Comparison of ENCODE assay signal across 17 mouse cellular contexts in genomic region chr16:92435431-92435985, GRCm38 (mm10). TPM values are rescaled to one million over a fixed set of nuclear protein-coding genes. Genes with fewer than 3 reads are reported as not detected.
DNase-seq lines count a peak whose midpoint lies in the region; ATAC-seq lines count a peak whose summit lies in the region.
"Had no signal": no experiment of that assay in that cellular context is flagged by ENCODE, and none has a peak within 500 bp of the region (broad histone marks: within the 10 kb centered on the region; RNA-seq: fewer than 3 reads in every experiment).

No protein-coding gene starts in this region.

- H3K4me3 ChIP-seq in embryonic facial prominence, embryonic 15.5 days (replicated peaks), result no peak overlapping the region
- H3K4me3 ChIP-seq in embryonic facial prominence, embryonic 10.5 days, result no peak overlapping the region
- H3K4me3 ChIP-seq in heart, embryonic 11.5 days (ENCODE audit: low read depth, low read length), result no peak overlapping the region
- H3K4me3 ChIP-seq in midbrain, embryonic 10.5 days, result no peak overlapping the region
- H3K4me3 ChIP-seq in midbrain, embryonic 11.5 days (ENCODE audit: low read depth, low read length), result no peak overlapping the region

- no peak for ATAC-seq in embryonic facial prominence, embryonic 15.5 days (ENCODE audit: insufficient number of reproducible peaks, low FRiP score, low TSS enrichment, low read depth)
- ATAC-seq in heart, embryonic 11.5 days (replicated peaks; ENCODE audit: insufficient number of reproducible peaks, low FRiP score, low TSS enrichment), result no peak
- ATAC-seq in midbrain, embryonic 11.5 days (ENCODE audit: low FRiP score), result no peak
- ATAC-seq: inflammation-experienced regulatory T-cells, adult 6 months; liver, postnatal 0 days had no signal

- no peak overlapping the region for H3K4me2 ChIP-seq in embryonic facial prominence, embryonic 15.5 days (replicated peaks)
- no peak overlapping the region for H3K4me2 ChIP-seq in heart, embryonic 11.5 days
- H3K4me2 ChIP-seq in midbrain, embryonic 11.5 days, result no peak overlapping the region

- H3K36me3 ChIP-seq in embryonic facial prominence, embryonic 15.5 days, result 0 out of 2 replicates have a peak, but pooled peaks cover 23% of the 10 kb centered on the region
- peaks cover 15% of the 10 kb centered on the region for H3K36me3 ChIP-seq in embryonic facial prominence, embryonic 10.5 days (replicated peaks)
- H3K36me3 ChIP-seq in heart, embryonic 11.5 days (ENCODE audit: control insufficient read depth, insufficient read depth, low read length), result no peaks in the 10 kb centered on the region
- peaks cover 24% of the 10 kb centered on the region for H3K36me3 ChIP-seq in midbrain, embryonic 10.5 days
- no peaks in the 10 kb centered on the region for H3K36me3 ChIP-seq in midbrain, embryonic 11.5 days (ENCODE audit: control insufficient read depth, insufficient read depth, low read length)

- 0 out of 2 replicates have a peak, but pooled peaks cover 5% of the 10 kb centered on the region for H3K4me1 ChIP-seq in embryonic facial prominence, embryonic 15.5 days
- H3K4me1 ChIP-seq in embryonic facial prominence, embryonic 10.5 days, result peaks cover 18% of the 10 kb centered on the region
- H3K4me1 ChIP-seq in heart, embryonic 11.5 days (ENCODE audit: control insufficient read depth, insufficient read depth, low read length), result peaks cover 38% of the 10 kb centered on the region
- H3K4me1 ChIP-seq in midbrain, embryonic 10.5 days, result peaks cover 10% of the 10 kb centered on the region
- 0 out of 2 replicates have a peak, but pooled peaks cover 5% of the 10 kb centered on the region for H3K4me1 ChIP-seq in midbrain, embryonic 11.5 days (ENCODE audit: control insufficient read depth, insufficient read depth, low read length)

- intact Hi-C loops in heart, postnatal 14 days (cut with DNase I), result no loop called here

- H3K27ac ChIP-seq in embryonic facial prominence, embryonic 15.5 days (replicated peaks), result 0 out of 2 replicates have a peak overlapping the region, but pooled peaks have one; percentile 17
- H3K27ac ChIP-seq in embryonic facial prominence, embryonic 10.5 days (replicated peaks), result no peak overlapping the region
- peak overlapping the region; percentile 72 for H3K27ac ChIP-seq in heart, embryonic 11.5 days (ENCODE audit: low read depth, low read length)
- H3K27ac ChIP-seq in midbrain, embryonic 10.5 days (replicated peaks), result 0 out of 2 replicates have a peak overlapping the region, but pooled peaks have one; percentile 14
- no peak overlapping the region for H3K27ac ChIP-seq in midbrain, embryonic 11.5 days (ENCODE audit: low read depth, low read length)

- no peaks in the 10 kb centered on the region for H3K27me3 ChIP-seq in embryonic facial prominence, embryonic 15.5 days
- no peaks in the 10 kb centered on the region for H3K27me3 ChIP-seq in embryonic facial prominence, embryonic 10.5 days (replicated peaks; ENCODE audit: low read depth, poor library complexity, severe bottlenecking)
- no peaks in the 10 kb centered on the region for H3K27me3 ChIP-seq in heart, embryonic 11.5 days (ENCODE audit: control insufficient read depth, insufficient read depth, low read length)
- H3K27me3 ChIP-seq in midbrain, embryonic 10.5 days (ENCODE audit: low read depth, poor library complexity, severe bottlenecking), result no peaks in the 10 kb centered on the region
- no peaks in the 10 kb centered on the region for H3K27me3 ChIP-seq in midbrain, embryonic 11.5 days (ENCODE audit: control insufficient read depth, insufficient read depth, low read length)

- WGBS in embryonic facial prominence, embryonic 15.5 days, result 73% methylated on average over 18 of the region's 18 CpGs
- WGBS in embryonic facial prominence, embryonic 10.5 days, result 89% methylated on average over 18 of the region's 18 CpGs
- 72% methylated on average over 18 of the region's 18 CpGs for WGBS in heart, embryonic 11.5 days (ENCODE audit: insufficient replicate concordance)
- WGBS in midbrain, embryonic 10.5 days, result 87% methylated on average over 18 of the region's 18 CpGs
- WGBS in midbrain, embryonic 11.5 days, result 86% methylated on average over 18 of the region's 18 CpGs

- no peak for DNase-seq in embryonic facial prominence, embryonic 10.5 days (ENCODE audit: low spot score)
- DNase-seq in heart, postnatal 14 days, result no peak
- no peak for DNase-seq in midbrain, embryonic 10.5 days (ENCODE audit: low spot score)
- no peak for DNase-seq in midbrain, embryonic 11.5 days (ENCODE audit: low spot score, missing footprints)
- DNase-seq in adrenal gland, adult 18-20 months (ENCODE audit: low spot score in 2 of 2), result no peak
- no peak for DNase-seq in yolk sac, embryonic 10.5 days (ENCODE audit: low spot score)
- DNase-seq: adrenal gland, postnatal 25 days; cerebellum, adult 9-11 months; kidney, adult 9 months; layer of hippocampus, postnatal 36 days; liver, postnatal 0 days; lung, postnatal 36 days; thymus, adult 18-20 months had no signal

- H3K9me3 ChIP-seq in embryonic facial prominence, embryonic 15.5 days (replicated peaks), result no peaks in the 10 kb centered on the region
- H3K9me3 ChIP-seq in embryonic facial prominence, embryonic 10.5 days, result no peaks in the 10 kb centered on the region
- no peaks in the 10 kb centered on the region for H3K9me3 ChIP-seq in heart, embryonic 11.5 days (replicated peaks; ENCODE audit: control insufficient read depth, low read length)
- H3K9me3 ChIP-seq in midbrain, embryonic 10.5 days (replicated peaks), result no peaks in the 10 kb centered on the region
- no peaks in the 10 kb centered on the region for H3K9me3 ChIP-seq in midbrain, embryonic 11.5 days (ENCODE audit: control insufficient read depth, low read length)

- H3K9ac ChIP-seq in embryonic facial prominence, embryonic 15.5 days, result no peak overlapping the region
- H3K9ac ChIP-seq in heart, embryonic 11.5 days (ENCODE audit: low read depth, low read length), result peak overlapping the region; percentile 30; the same call in 1 of the 2 replicates
- H3K9ac ChIP-seq in midbrain, embryonic 11.5 days (ENCODE audit: low read length), result no peak overlapping the region
- H3K9ac ChIP-seq: liver, postnatal 0 days had no signal

RNA-seq across cellular contexts. Expression of gene Rcan1, which starts 35.2 kb away (rescaled TPM):
- polyA plus RNA-seq in embryonic facial prominence, embryonic 15.5 days (2015; fragmentation: Nextera tagmentation; extraction: Ambion mirVana), result 40.3 and 41.8 TPM in 2 replicates
- polyA plus RNA-seq in embryonic facial prominence, embryonic 10.5 days (2016; fragmentation: Nextera tagmentation; extraction: Ambion mirVana), result 32.8 and 38.2 TPM in 2 replicates
- polyA plus RNA-seq in heart, embryonic 11.5 days (2014; fragmentation: Nextera tagmentation; extraction: Ambion mirVana), result 103 and 150 TPM in 2 replicates
- 10 to 100 TPM; 52.4 to 69.3 TPM for total RNA-seq in heart, postnatal 14 days (2021)
- 38.8 and 40.6 TPM in 2 replicates for polyA plus RNA-seq in midbrain, embryonic 10.5 days (2016; fragmentation: Nextera tagmentation; extraction: Ambion mirVana)
- polyA plus RNA-seq in midbrain, embryonic 11.5 days (2014; fragmentation: Nextera tagmentation; extraction: Ambion mirVana), result 38.6 and 40.7 TPM in 2 replicates
- total RNA-seq in adrenal gland, adult 18-20 months (2021), result 10 to 100 TPM; 14.8 to 26.7 TPM

RNA-seq across cellular contexts. Expression of gene Clic6, which starts 50.0 kb away (rescaled TPM):
- polyA plus RNA-seq in embryonic facial prominence, embryonic 15.5 days (2015; fragmentation: Nextera tagmentation; extraction: Ambion mirVana), result 6.7 and 8.8 TPM in 2 replicates
- 5.0 and 5.6 TPM in 2 replicates for polyA plus RNA-seq in embryonic facial prominence, embryonic 10.5 days (2016; fragmentation: Nextera tagmentation; extraction: Ambion mirVana)
- polyA plus RNA-seq in heart, embryonic 11.5 days (2014; fragmentation: Nextera tagmentation; extraction: Ambion mirVana), result 0.54 and 0.59 TPM in 2 replicates
- under 1 TPM; 0.07 to 0.93 TPM for total RNA-seq in heart, postnatal 14 days (2021)
- polyA plus RNA-seq in midbrain, embryonic 10.5 days (2016; fragmentation: Nextera tagmentation; extraction: Ambion mirVana), result 1.5 and 2.1 TPM in 2 replicates
- 0.47 and 0.72 TPM in 2 replicates for polyA plus RNA-seq in midbrain, embryonic 11.5 days (2014; fragmentation: Nextera tagmentation; extraction: Ambion mirVana)
- total RNA-seq in adrenal gland, adult 18-20 months (2021), result under 1 TPM; 0.10 to 0.29 TPM
- total RNA-seq: adrenal gland, postnatal 25 days; monocyte, adult 5-6 weeks had no signal
- polyA plus RNA-seq: inflammation-experienced regulatory T-cells, adult 6 months had no signal

Comparison
In these comparisons a context has a peak if more than half of its experiments do, and no peak if none do; other contexts are left out.
1. H3K27ac ChIP-seq: peak in embryonic facial prominence, embryonic 15.5 days (single experiment), heart, embryonic 11.5 days (single experiment) and midbrain, embryonic 10.5 days (single experiment); none in embryonic facial prominence, embryonic 10.5 days (single experiment) and midbrain, embryonic 11.5 days (single experiment).